Mouse (Mus musculus): ENCODE results near the gene Prr15.

Gene Prr15

DNA sequence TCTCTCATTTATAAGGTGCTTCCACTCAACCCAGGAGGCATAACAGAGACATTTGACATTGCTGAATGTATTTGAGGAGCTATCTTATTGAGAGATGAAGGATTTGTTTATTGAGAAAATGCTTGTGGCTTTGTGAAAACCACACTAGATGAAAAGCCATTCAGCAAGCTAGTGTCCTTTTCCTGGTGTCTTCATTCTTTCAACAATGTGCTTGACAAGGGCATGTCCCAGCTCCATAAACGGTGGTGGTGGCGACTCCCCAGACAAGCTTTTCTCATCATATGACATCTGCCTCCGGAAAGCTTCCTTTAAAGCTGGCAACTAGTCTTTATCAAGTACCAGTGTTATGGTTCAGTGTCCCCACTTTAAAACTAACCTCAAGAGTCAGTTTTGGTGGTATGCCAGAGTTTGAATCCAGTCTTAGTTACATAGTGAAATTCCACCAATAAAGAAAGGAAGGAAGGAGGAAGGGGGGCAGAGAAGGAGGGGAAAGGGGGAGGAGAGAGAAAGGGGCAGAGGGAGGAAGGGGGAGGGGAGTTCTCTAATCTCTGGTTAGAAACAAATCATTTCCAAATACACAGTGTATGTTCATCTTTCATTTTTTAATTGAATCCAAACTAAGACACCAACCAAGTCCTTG, at the start of gene Prr15:
Prr15 (plus strand) TSS at position 590 of the 640 bp plus-strand sequence.
- DNase-seq (ENCODE audit: low spot score in 2 of 2): no peak

DNA sequence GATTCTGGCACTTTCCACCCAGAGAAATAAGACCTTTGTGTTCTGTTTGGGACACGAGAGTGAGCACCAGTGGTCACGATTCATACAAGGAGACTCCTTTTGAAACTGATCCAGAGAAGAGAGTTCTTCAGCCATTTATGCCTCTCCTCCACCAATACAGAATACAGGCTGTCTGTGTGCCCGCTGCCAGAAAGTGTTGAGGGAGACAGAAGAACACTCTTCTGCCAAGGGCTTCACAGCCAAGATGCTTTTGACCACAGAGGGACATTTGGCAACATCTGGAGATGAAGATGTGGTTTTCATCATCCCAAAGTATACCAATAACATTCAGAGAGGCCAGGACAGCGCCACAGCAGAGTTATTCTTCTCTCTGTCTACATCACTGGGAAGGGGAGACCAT, 48.4 kb upstream of the Prr15 start:
- DNase-seq (ENCODE audit: low spot score in 2 of 2): no peak

DNA sequence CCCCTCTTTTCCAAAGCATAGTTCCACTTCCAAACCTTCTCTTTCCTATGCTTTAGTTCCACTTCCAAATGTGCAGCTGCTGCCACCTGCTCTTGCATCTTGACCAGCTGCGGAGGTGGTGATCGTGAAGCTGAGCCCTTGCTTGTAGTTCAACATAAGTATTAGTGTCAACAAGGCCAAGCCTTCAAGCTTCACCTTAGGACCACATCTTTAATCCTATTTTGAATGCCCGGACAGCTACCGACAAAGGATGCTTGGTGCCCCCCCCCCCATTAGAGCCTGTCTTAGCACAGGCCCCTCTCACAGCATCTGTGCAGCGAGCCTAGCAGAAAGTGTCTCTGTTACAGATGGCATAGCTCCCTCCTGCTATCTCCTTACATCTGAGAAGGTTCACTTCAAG, 47.8 kb upstream of the Prr15 start:
- DNase-seq (ENCODE audit: low spot score in 2 of 2): no peak

DNA sequence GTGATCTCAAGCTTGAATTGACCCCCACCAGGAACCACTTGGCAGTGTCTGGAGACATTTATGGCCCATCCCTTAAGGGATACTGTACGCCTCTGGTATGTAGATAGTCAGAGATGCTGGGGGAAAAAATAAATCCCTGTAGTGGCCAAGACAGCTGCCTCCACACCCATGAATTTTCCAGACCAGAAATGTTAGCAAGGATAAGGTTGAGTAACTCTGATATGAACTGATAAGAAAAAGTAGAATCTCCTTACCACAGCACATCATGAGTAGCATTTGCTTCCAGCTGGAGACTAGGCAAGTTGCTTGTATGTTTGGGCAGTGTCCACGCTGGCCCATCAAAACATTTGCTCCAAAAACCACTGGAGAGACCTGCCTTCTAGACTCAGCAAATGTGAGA, 47.0 kb upstream of the Prr15 start:
- no peak for DNase-seq (ENCODE audit: low spot score in 2 of 2)

DNA sequence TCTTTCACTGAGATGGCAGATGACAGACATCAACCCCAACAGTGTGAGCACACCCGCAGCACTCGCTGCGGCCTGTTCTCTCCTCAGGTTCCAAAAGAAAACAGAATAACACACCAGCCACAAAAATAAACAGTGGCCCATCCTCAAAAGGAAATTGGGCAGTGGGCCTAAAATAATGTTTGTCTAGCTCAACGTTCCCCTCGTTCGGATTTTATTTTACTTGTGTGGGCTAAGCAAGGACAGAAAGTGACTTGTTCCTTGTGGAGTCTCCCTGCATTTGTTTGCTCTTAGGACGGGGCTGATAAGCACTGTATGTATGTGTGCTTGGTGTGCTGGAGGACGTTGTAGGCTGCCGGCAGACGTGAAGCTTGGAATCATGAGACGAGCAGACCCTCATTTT, 46.2 kb upstream of the Prr15 start:
- DNase-seq (ENCODE audit: low spot score in 2 of 2): no peak

DNA sequence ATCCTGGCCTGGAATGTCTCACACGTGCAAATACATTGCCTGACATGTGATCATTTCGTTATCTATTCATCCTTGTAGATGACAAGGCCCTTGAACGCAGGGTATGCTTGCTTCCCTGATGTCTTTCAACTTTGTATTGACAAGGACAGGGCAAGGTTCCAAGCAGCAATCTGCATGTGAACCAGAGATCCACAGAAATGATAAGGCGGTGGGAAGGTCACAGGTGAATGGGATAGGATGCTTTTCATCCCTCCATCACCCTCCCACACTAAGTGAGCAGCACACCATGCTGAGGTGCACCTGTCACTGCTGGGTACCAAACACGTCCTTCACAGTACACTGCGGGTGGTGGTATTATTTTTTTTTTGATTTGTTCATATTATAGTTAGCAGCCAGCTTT, 45.4 kb upstream of the Prr15 start:
- DNase-seq (ENCODE audit: low spot score in 2 of 2): no peak

DNA sequence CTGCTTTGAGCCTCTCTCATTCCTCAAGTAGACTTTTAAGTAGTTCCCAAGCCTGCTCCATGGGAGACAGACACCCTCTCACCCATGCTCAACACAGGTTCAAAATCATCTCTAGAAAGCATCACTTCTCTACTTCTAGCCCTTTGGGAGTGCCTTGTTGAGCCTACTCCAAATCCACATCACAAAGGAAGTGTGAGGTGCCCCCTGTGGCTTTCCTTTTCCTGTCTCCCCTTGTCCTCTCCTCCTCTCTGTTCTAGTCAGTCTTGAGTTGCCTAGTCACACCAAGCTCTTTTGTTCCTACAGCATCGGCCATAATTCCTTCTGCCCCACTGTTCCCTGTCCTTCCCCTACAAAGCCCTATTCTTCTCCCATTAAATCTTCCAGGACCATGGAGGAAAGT, 42.3 kb upstream of the Prr15 start:
- no peak for DNase-seq (ENCODE audit: low spot score in 2 of 2)

DNA sequence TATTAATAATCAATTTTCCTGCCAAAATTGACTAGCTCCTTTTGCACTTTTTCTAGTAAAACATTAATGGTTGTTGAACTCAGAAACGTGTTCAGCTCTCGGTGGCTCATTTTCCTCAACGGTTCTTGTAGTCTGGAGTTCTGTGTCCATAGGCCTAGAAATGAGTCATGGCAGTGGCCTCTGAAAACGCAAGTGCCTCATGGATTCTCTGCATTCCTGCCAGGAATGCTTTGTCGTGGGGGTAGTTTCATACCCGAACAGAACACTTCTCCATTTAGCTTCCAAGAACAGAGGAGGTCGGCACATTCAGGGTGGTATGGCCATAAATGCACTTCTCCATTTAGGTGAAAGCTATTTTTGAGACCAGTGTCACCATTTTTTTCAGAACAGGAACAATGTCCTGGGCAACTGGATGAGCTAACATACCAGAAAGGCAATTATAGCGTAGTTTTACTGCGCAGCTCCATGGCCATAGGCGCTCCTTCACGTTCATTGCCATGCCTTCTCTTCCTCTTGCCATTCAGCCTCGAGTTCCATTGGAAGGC, 41.4 kb upstream of the Prr15 start:
- no peak for DNase-seq (ENCODE audit: low spot score in 2 of 2)

DNA sequence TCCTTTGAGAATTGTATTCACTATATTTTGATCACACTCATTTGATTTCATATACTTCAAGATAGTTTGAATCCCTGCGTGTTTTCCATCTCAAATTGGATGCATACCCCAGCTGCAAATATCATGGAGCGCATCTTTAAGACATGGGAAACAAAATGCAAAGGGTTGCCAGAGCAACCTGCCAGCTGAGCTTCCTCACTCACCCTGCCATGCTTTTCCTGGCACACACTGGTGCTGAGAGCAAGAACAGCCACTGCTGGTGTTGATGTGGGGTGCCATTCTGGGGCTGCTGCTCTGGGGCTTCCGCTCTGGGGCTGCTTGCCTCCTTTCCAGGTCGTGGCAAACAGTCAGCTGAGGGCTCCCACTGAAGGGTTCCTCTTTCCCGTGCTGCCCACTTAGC, 38.8 kb upstream of the Prr15 start:
- no peak for DNase-seq (ENCODE audit: low spot score in 2 of 2)

GRCm38 (mm10) chr6:54289774-54290500, 35.7 kb upstream of the Prr15 start:
- DNase-seq (ENCODE audit: low spot score in 2 of 2): no peak

GRCm38 (mm10) chr6:54297231-54297630, 28.4 kb upstream of the Prr15 start:
- DNase-seq (ENCODE audit: low spot score in 2 of 2): no peak

DNA sequence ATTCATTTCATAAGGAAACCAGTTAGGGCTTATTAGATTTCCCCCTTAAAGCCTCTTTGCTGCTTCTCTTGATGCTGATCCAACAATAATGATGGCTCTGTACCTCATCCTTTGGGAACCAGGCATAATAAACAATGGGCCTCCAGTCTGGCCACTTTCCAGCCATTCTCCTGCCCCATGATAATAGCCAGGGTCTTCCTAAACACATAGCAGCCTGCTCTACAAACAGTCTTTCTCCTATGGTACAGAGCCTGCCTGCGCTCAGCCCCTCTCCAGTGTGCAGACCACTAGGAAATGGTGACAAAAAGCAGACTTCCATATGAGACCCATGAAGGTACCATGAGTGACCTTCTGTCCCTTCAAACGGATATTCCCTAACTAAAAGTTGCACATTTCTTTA, 26.2 kb upstream of the Prr15 start:
- no peak for DNase-seq (ENCODE audit: low spot score in 2 of 2)

- DNase-seq (ENCODE audit: low spot score in 2 of 2): no peak
These were observed 19.9 kb upstream of the Prr15 start for GRCm38 (mm10) chr6:54305777-54306176.

DNA sequence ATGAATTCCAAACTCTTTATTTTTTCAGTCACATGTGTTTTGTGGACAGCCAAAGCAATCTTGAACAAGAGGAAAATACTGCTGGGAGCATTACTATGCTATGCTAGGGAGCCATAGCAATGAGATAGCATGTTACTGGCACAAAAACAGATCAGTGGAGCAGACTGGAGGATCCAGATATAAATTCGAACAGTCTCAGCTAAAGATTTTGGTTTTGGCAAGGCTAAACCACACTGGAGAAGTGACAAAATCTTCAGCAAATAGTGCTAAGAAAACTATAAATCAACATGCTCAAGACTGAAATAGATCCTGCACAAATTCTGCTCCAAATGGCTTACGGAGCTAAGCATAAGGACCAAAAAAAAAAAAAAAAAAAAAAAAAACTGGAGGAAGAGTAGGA, 12.6 kb upstream of the Prr15 start:
- no peak for DNase-seq (ENCODE audit: low spot score in 2 of 2)

DNA sequence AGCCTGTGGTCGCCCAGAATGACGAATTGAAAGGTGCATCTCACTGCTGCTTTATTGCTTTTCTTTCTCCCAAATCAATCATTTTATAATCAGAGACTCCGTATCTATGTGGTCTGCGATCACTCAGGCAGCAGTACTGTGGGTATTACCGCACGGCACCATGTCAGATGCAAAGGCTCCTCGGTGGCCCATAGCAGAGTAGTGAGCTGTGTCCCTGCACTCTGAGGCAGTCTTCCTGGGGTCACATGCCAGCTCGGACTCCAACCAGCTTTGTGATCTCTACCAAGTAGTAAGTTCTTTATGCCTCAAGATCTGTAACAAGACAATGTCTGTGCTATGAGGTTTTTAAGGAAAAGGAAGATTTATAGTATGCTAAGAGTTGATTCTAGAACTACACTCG, 7.0 kb upstream of the Prr15 start:
- DNase-seq (ENCODE audit: low spot score in 2 of 2): no peak

- no peak for DNase-seq (ENCODE audit: low spot score in 2 of 2)
These were observed 6.4 kb upstream of the Prr15 start for GRCm38 (mm10) chr6:54319198-54319597.

DNA sequence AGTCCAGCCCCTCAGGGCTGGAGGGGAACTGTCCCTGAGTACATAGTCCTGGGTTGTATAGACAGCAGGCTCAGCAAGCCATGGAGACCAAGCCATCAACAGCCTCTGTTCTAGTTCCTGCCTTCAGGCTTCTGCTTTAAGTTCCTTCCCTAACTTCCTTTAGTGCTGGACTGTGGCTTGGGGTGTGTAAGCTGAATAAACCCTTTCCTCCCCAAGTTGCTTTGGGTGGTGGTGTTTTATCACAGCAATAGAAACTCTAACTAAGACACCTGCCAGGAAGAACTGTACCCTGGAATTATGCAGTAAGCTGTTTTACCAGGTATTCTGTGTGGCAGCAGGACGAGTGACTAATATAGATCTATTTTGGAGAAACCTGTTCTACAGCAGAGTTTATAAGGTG, 5.4 kb upstream of the Prr15 start:
- no peak for DNase-seq (ENCODE audit: low spot score in 2 of 2)

- DNase-seq (ENCODE audit: low spot score in 2 of 2): no peak
These were observed 1.3 kb downstream of the Prr15 start for GRCm38 (mm10) chr6:54326671-54327625.

DNA sequence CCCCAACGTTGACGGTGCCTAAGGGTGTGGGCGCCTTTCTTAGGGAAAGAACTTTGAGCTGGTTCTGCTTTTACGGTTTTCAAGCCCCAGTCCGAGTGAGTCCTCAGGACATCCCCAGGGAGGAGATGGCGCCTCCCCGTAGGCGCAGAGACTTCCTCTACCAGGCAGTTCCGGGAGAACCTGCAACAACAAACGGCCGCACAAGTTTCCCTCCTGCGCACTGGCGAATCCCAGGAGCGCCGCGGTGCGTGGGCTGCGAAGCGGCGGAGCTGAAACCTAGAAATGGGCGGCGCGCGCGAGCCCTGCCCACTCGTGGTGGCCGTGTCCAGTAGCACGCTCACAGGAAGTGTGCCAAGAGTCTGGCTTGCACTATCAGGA, 2.0 kb downstream of the Prr15 start:
- DNase-seq (ENCODE audit: low spot score in 2 of 2): no peak

DNA sequence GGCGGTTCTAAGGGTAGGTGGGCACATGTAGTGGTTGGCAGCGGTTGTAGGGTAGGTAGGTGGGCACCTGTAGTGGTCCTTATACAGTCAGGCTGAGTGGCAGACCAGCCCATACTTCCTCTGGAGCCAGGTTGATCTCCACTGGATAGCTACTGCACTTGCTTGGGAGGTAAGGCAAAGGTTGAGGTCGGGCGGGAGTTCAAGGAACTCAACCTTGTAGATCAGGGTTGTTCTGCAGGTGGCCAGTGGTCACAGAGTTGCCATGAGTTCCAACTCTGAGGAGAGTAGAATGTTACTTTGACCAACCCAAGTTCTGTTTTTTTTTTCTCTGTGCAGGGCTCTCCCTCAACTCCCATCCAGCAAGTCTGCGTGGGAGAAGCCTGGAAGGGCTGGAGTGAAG, 3.1 kb downstream of the Prr15 start:
- no peak for DNase-seq (ENCODE audit: low spot score in 2 of 2)

GRCm38 (mm10) chr6:54329598-54329997, 4.0 kb downstream of the Prr15 start:
- DNase-seq (ENCODE audit: low spot score in 2 of 2): no peak

DNA sequence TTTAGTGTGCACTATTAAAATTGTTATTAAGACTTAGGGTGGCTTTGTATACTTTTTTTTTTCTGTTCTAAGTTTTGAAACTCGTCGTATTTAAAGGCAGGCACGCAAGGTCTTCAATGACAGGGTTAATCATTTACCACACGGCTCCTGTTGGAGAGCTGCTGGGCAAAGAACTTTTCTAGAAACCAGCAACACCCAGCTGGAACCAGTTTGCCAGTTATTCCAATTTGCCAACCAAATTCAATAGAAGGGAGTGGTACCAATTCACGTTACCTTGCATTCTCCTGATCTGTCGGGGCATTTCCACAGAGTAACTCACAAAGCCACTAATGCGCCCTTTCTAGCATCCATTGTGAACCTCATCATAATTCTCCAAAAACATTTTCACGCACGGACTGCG, 4.5 kb downstream of the Prr15 start:
- no peak for DNase-seq (ENCODE audit: low spot score in 2 of 2)

All from spleen, postnatal 4 days (tissue).